Mouse (Mus musculus): ENCODE measurements around the gene Neurl3. TPM values are rescaled to one million over a fixed set of nuclear protein-coding genes. Genes with fewer than 3 reads are reported as not detected.

Neurl3 gene
- total and polyA plus RNA-seq, 3 experiments, result 0.92 to 3.3 TPM; not detected in 1

- TF ChIP-seq ELF1 (IDR thresholded peaks at IDR 0.05; ENCODE audit: low read depth, low read length) (peak; percentile 97), ZMIZ1 (IDR thresholded peaks at IDR 0.05; ENCODE audit: low read depth, low read length) (peak; percentile 93), MEF2A (IDR thresholded peaks at IDR 0.05; ENCODE audit: extremely low read depth, insufficient replicate concordance, low read depth, low read length, poor library complexity, severe bottlenecking) (no peak)
Observed at GRCm38 (mm10) chr1:36244058-36244827, 30.2 kb downstream of the Neurl3 start, which contains the start of gene Uggt1 (continued).

- Histone ChIP-seq H3K36me3 (ENCODE audit: control insufficient read depth in 1 of 2, insufficient read depth in 2 of 2, low read length in 2 of 2) (peaks cover 0 to 13% of the 10 kb centered on the region in 2 experiments; a peak in 3 of 4 replicates), H3K79me2 (ENCODE audit: control insufficient read depth, insufficient read depth, low read length, poor library complexity) (peaks cover 50% of the 10 kb centered on the region), H3K4me3 (ENCODE audit: control insufficient read depth in 1 of 2, insufficient read depth in 1 of 2, low read depth in 2 of 2, low read length in 2 of 2) (peak overlapping the region; percentile 86 to 90), H3K9ac (ENCODE audit: control insufficient read depth, low read depth, low read length, poor library complexity, severe bottlenecking) (peak overlapping the region; percentile 89), H3K9me3 (replicated peaks; ENCODE audit: insufficient read depth, low read length) (no peaks in the 10 kb centered on the region), H3K27ac (ENCODE audit: control insufficient read depth, low read depth, low read length) (peak overlapping the region; percentile 63), H3K27me3 (ENCODE audit: control insufficient read depth in 1 of 2, insufficient read depth in 2 of 2, low read length in 2 of 2) (no peaks in the 10 kb centered on the region; a peak in 1 of 4 replicates), H3K4me1 (ENCODE audit: control insufficient read depth in 1 of 2, insufficient read depth in 2 of 2, low read length in 2 of 2) (peaks cover 0 to 6% of the 10 kb centered on the region in 2 experiments; a peak in 2 of 4 replicates)
- DNase-seq (ENCODE audit: low read depth, low spot score), result peak; percentile 58
- TF ChIP-seq MXI1 (IDR thresholded peaks at IDR 0.05; ENCODE audit: low read depth, low read length), result no peak
- no peak for TF ChIP-seq EP300 (IDR thresholded peaks at IDR 0.05; ENCODE audit: low read depth in 1 of 2, low read length in 2 of 2)
- no peak for TF ChIP-seq ETS1 (IDR thresholded peaks at IDR 0.05; ENCODE audit: low read depth, low read length)
- TF ChIP-seq ZKSCAN1 (IDR thresholded peaks at IDR 0.05; ENCODE audit: low read depth, low read length), result no peak
- peak; percentile 67 for TF ChIP-seq GATA1 (IDR thresholded peaks at IDR 0.05; ENCODE audit: low read depth, low read length)
- no peak for TF ChIP-seq HCFC1 (IDR thresholded peaks at IDR 0.05; ENCODE audit: low read depth, low read length)
- TF ChIP-seq TCF12 (IDR thresholded peaks at IDR 0.05; ENCODE audit: low read depth, low read length), result no peak
- no peak for TF ChIP-seq MAX (IDR thresholded peaks at IDR 0.05; ENCODE audit: low read length)
Observed at GRCm38 (mm10) chr1:36243447-36244057, 30.9 kb downstream of the Neurl3 start.

GRCm38 (mm10) chr1:36241903-36242429, 32.5 kb downstream of the Neurl3 start:
- Histone ChIP-seq H3K4me1 (ENCODE audit: control insufficient read depth in 1 of 2, insufficient read depth in 2 of 2, low read length in 2 of 2) (peaks cover 0 to 6% of the 10 kb centered on the region in 2 experiments; a peak in 2 of 4 replicates), H3K79me2 (ENCODE audit: control insufficient read depth, insufficient read depth, low read length, poor library complexity) (peaks cover 59% of the 10 kb centered on the region), H3K36me3 (ENCODE audit: control insufficient read depth in 1 of 2, insufficient read depth in 2 of 2, low read length in 2 of 2) (peaks cover 0 to 13% of the 10 kb centered on the region in 2 experiments; a peak in 3 of 4 replicates), H3K27me3 (ENCODE audit: control insufficient read depth in 1 of 2, insufficient read depth in 2 of 2, low read length in 2 of 2) (no peaks in the 10 kb centered on the region), H3K9me3 (replicated peaks; ENCODE audit: insufficient read depth, low read length) (no peaks in the 10 kb centered on the region), H3K27ac (ENCODE audit: control insufficient read depth, low read depth, low read length) (no peak overlapping the region), H3K9ac (ENCODE audit: control insufficient read depth, low read depth, low read length, poor library complexity, severe bottlenecking) (no peak overlapping the region), H3K4me3 (ENCODE audit: control insufficient read depth in 1 of 2, insufficient read depth in 1 of 2, low read depth in 2 of 2, low read length in 2 of 2) (no peak overlapping the region)
- TF ChIP-seq MYC (IDR thresholded peaks at IDR 0.05; ENCODE audit: low read depth, low read length) (no peak), RAD21 (IDR thresholded peaks at IDR 0.05; ENCODE audit: low read depth, low read length) (no peak)
- no peak for DNase-seq (ENCODE audit: low read depth, low spot score)

Measured in MEL (cell line).